Mouse (Mus musculus) large intestine, adult 2 months (tissue): Measurements from ENCODE around the gene Sema3d. TPM values are rescaled to one million over a fixed set of nuclear protein-coding genes. Genes with fewer than 3 reads are reported as not detected.
A peak's percentile ranks its signal among the peaks of the same experiment; 100 is the strongest.

Experiments used
- DNase-seq: peaks from one replicate; pipeline ENCODE4 v3.0.0-alpha.2; 2012; ENCODE audit warnings: low read depth, low spot score
- WGBS: fragments of 180-500 bp; shearing (Covaris S2); methylation state at CpG from one replicate; pipeline ENCODE4 v1.1.7; 2018; 5-methylcytosine and 5-hydroxymethylcytosine counted together
- polyA plus RNA-seq: library from polyadenylated mRNA; depleted of rRNA; stranded (reverse); fragments of >200 nt; gene quantifications from 2 replicates; pipeline ENCODE4 v1.2.3, GENCODE M21; 2012

The Sema3d gene
- polyA plus RNA-seq, 1 experiment, result 0.15 TPM

- 59% methylated on average over 6 of the region's 6 CpGs for WGBS
- DNase-seq, result no peak
Measured at GRCm38 (mm10) chr5:12498227-12498928, 115.2 kb downstream of the Sema3d start.

GRCm38 (mm10) chr5:12499037-12499436 lies 115.9 kb downstream of the Sema3d start:
- WGBS, result 87% methylated on average over 5 of the region's 5 CpGs
- no peak for DNase-seq

- DNase-seq, result no peak
- 74% methylated on average over 6 of the region's 6 CpGs for WGBS
Measured at GRCm38 (mm10) chr5:12499791-12500504, 116.8 kb downstream of the Sema3d start.

GRCm38 (mm10) chr5:12512471-12512870 lies 129.3 kb downstream of the Sema3d start:
- DNase-seq, result peak; percentile 39
- WGBS, result 10% methylated on average over 1 of the region's 1 CpGs

- WGBS, result 73% methylated on average over 4 of the region's 4 CpGs
- no peak for DNase-seq
Measured at GRCm38 (mm10) chr5:12515283-12515682, 132.1 kb downstream of the Sema3d start.

- 27% methylated on average over 4 of the region's 4 CpGs for WGBS
- DNase-seq, result no peak
Measured at GRCm38 (mm10) chr5:12525235-12525767, 142.1 kb downstream of the Sema3d start.

GRCm38 (mm10) chr5:12528596-12528995 lies 145.4 kb downstream of the Sema3d start:
- DNase-seq, result no peak
- 90% methylated on average over 2 of the region's 2 CpGs for whole genome bisulfite sequencing

- DNase-seq, result no peak
- 55% methylated on average over 1 of the region's 1 CpGs for WGBS
Measured at GRCm38 (mm10) chr5:12529771-12530170, 146.6 kb downstream of the Sema3d start.

GRCm38 (mm10) chr5:12541268-12541667 lies 158.1 kb downstream of the Sema3d start:
- whole genome bisulfite sequencing, result 16% methylated on average over 2 of the region's 2 CpGs
- DNase-seq, result peak; percentile 7

GRCm38 (mm10) chr5:12549046-12549669 lies 166.0 kb downstream of the Sema3d start:
- WGBS, result 88% methylated on average over 8 of the region's 8 CpGs
- no peak for DNase-seq

GRCm38 (mm10) chr5:12555401-12555800 lies 172.2 kb downstream of the Sema3d start:
- 72% methylated on average over 3 of the region's 3 CpGs for WGBS
- DNase-seq, result no peak

GRCm38 (mm10) chr5:12557889-12558288 lies 174.7 kb downstream of the Sema3d start:
- no peak for DNase-seq
- WGBS, result 36% methylated on average over 2 of the region's 2 CpGs

GRCm38 (mm10) chr5:12561740-12562139 lies 178.6 kb downstream of the Sema3d start:
- no peak for DNase-seq
- 30% methylated on average over 2 of the region's 2 CpGs for WGBS

- peak; percentile 21 for DNase-seq
- 34% methylated on average over 5 of the region's 5 CpGs for WGBS
Measured at GRCm38 (mm10) chr5:12562204-12562603, 179.0 kb downstream of the Sema3d start.

GRCm38 (mm10) chr5:12563132-12563531 lies 179.9 kb downstream of the Sema3d start:
- no peak for DNase-seq
- 81% methylated on average over 11 of the region's 11 CpGs for WGBS

- 64% methylated on average over 2 of the region's 2 CpGs for WGBS
- no peak for DNase-seq
Measured at GRCm38 (mm10) chr5:12564602-12565220, 181.5 kb downstream of the Sema3d start.

- 71% methylated on average over 1 of the region's 1 CpGs for WGBS
- no peak for DNase-seq
Measured at GRCm38 (mm10) chr5:12566568-12566967, 183.4 kb downstream of the Sema3d start.

- no peak for DNase-seq
- WGBS, result 61% methylated on average over 4 of the region's 4 CpGs
Measured at GRCm38 (mm10) chr5:12574551-12574950, 191.4 kb downstream of the Sema3d start.

GRCm38 (mm10) chr5:12575262-12575661 lies 192.1 kb downstream of the Sema3d start:
- WGBS, result 53% methylated on average over 1 of the region's 1 CpGs

GRCm38 (mm10) chr5:12579752-12580151 lies 196.6 kb downstream of the Sema3d start:
- no peak for DNase-seq
- WGBS, result 82% methylated on average over 4 of the region's 4 CpGs

More at GRCm38 (mm10) chr5:12575262-12575661, 192.1 kb downstream of the Sema3d start:
- no peak for DNase-seq
